Mouse (Mus musculus): ENCODE data around the gene Igfl3.

Igfl3 gene

GRCm38 (mm10) chr7:18176194-18176593 is at the start of gene Igfl3:
Gene Igfl3 (plus strand): TSS chr7:18176494.
- DNase-seq (ENCODE audit: low read depth, low spot score) = no peak

- DNase-seq (ENCODE audit: low read depth, low spot score) = no peak
Observed at GRCm38 (mm10) chr7:18210938-18211337, 34.6 kb downstream of the Igfl3 start.

GRCm38 (mm10) chr7:18214699-18215098 is 38.4 kb downstream of the Igfl3 start:
- DNase-seq (ENCODE audit: low read depth, low spot score) = no peak

Measured in retina, postnatal 7 days (tissue).